Mouse (Mus musculus): ENCODE data around the gene Uox. TPM values are rescaled to one million over a fixed set of nuclear protein-coding genes. Genes with fewer than 3 reads are reported as not detected.

Gene Uox
- polyA plus RNA-seq, 1 experiment from 2014 or later: 1.8 TPM

GRCm38 (mm10) chr3:146659321-146659720, 89.1 kb downstream of the Uox start:
- Histone ChIP-seq H3K9ac (ENCODE audit: low read depth, low read length) (no peak overlapping the region), H3K27ac (ENCODE audit: low read length) (no peak overlapping the region), H3K4me1 (ENCODE audit: control insufficient read depth, insufficient read depth, low read length) (no peaks in the 10 kb centered on the region), H3K36me3 (ENCODE audit: control insufficient read depth, insufficient read depth, low read length) (no peaks in the 10 kb centered on the region), H3K4me3 (ENCODE audit: low read length) (no peak overlapping the region), H3K27me3 (replicated peaks; ENCODE audit: control insufficient read depth, insufficient read depth, low read length) (no peaks in the 10 kb centered on the region), H3K4me2 (ENCODE audit: low read depth, low read length) (no peak overlapping the region), H3K9me3 (ENCODE audit: control insufficient read depth, low read length) (no peaks in the 10 kb centered on the region)
- no peak for ATAC-seq
- WGBS: 94% methylated on average over 5 of the region's 5 CpGs

GRCm38 (mm10) chr3:146661001-146661400, 90.8 kb downstream of the Uox start:
- Histone ChIP-seq H3K4me1 (ENCODE audit: control insufficient read depth, insufficient read depth, low read length) (no peaks in the 10 kb centered on the region), H3K27me3 (replicated peaks; ENCODE audit: control insufficient read depth, insufficient read depth, low read length) (no peaks in the 10 kb centered on the region), H3K9me3 (ENCODE audit: control insufficient read depth, low read length) (no peaks in the 10 kb centered on the region), H3K9ac (ENCODE audit: low read depth, low read length) (no peak overlapping the region), H3K4me2 (ENCODE audit: low read depth, low read length) (no peak overlapping the region), H3K36me3 (ENCODE audit: control insufficient read depth, insufficient read depth, low read length) (no peaks in the 10 kb centered on the region), H3K27ac (ENCODE audit: low read length) (no peak overlapping the region), H3K4me3 (ENCODE audit: low read length) (no peak overlapping the region)
- 72% methylated on average over 6 of the region's 6 CpGs for WGBS
- no peak for ATAC-seq

- Histone ChIP-seq H3K27ac (ENCODE audit: low read length) (no peak overlapping the region), H3K36me3 (ENCODE audit: control insufficient read depth, insufficient read depth, low read length) (no peaks in the 10 kb centered on the region), H3K27me3 (replicated peaks; ENCODE audit: control insufficient read depth, insufficient read depth, low read length) (no peaks in the 10 kb centered on the region), H3K9ac (ENCODE audit: low read depth, low read length) (no peak overlapping the region), H3K4me1 (ENCODE audit: control insufficient read depth, insufficient read depth, low read length) (no peaks in the 10 kb centered on the region), H3K4me3 (ENCODE audit: low read length) (no peak overlapping the region), H3K9me3 (ENCODE audit: control insufficient read depth, low read length) (no peaks in the 10 kb centered on the region), H3K4me2 (ENCODE audit: low read depth, low read length) (no peak overlapping the region)
- whole genome bisulfite sequencing: 74% methylated on average over 7 of the region's 7 CpGs
- no peak for ATAC-seq
Observed at GRCm38 (mm10) chr3:146661907-146662306, 91.7 kb downstream of the Uox start.

- Histone ChIP-seq H3K4me3 (ENCODE audit: low read length) (no peak overlapping the region), H3K4me1 (ENCODE audit: control insufficient read depth, insufficient read depth, low read length) (no peaks in the 10 kb centered on the region), H3K9ac (ENCODE audit: low read depth, low read length) (no peak overlapping the region), H3K27ac (ENCODE audit: low read length) (no peak overlapping the region), H3K27me3 (replicated peaks; ENCODE audit: control insufficient read depth, insufficient read depth, low read length) (no peaks in the 10 kb centered on the region), H3K4me2 (ENCODE audit: low read depth, low read length) (no peak overlapping the region), H3K36me3 (ENCODE audit: control insufficient read depth, insufficient read depth, low read length) (no peaks in the 10 kb centered on the region), H3K9me3 (ENCODE audit: control insufficient read depth, low read length) (no peaks in the 10 kb centered on the region)
- WGBS: 59% methylated on average over 2 of the region's 2 CpGs
- no peak for ATAC-seq
Observed at GRCm38 (mm10) chr3:146671121-146671520, 100.9 kb downstream of the Uox start.

- Histone ChIP-seq H3K4me2 (ENCODE audit: low read depth, low read length) (no peak overlapping the region), H3K36me3 (ENCODE audit: control insufficient read depth, insufficient read depth, low read length) (no peaks in the 10 kb centered on the region), H3K27me3 (replicated peaks; ENCODE audit: control insufficient read depth, insufficient read depth, low read length) (no peaks in the 10 kb centered on the region), H3K9ac (ENCODE audit: low read depth, low read length) (no peak overlapping the region), H3K4me1 (ENCODE audit: control insufficient read depth, insufficient read depth, low read length) (no peaks in the 10 kb centered on the region), H3K9me3 (ENCODE audit: control insufficient read depth, low read length) (no peaks in the 10 kb centered on the region), H3K4me3 (ENCODE audit: low read length) (no peak overlapping the region), H3K27ac (ENCODE audit: low read length) (no peak overlapping the region)
- WGBS: 91% methylated on average over 1 of the region's 1 CpGs
- no peak for ATAC-seq
Observed at GRCm38 (mm10) chr3:146675101-146675500, 104.9 kb downstream of the Uox start.

- Histone ChIP-seq H3K27me3 (replicated peaks; ENCODE audit: control insufficient read depth, insufficient read depth, low read length) (no peaks in the 10 kb centered on the region), H3K4me3 (ENCODE audit: low read length) (no peak overlapping the region), H3K36me3 (ENCODE audit: control insufficient read depth, insufficient read depth, low read length) (no peaks in the 10 kb centered on the region), H3K27ac (ENCODE audit: low read length) (no peak overlapping the region), H3K4me1 (ENCODE audit: control insufficient read depth, insufficient read depth, low read length) (no peaks in the 10 kb centered on the region), H3K4me2 (ENCODE audit: low read depth, low read length) (no peak overlapping the region), H3K9ac (ENCODE audit: low read depth, low read length) (no peak overlapping the region), H3K9me3 (ENCODE audit: control insufficient read depth, low read length) (no peaks in the 10 kb centered on the region)
- no peak for ATAC-seq
- 93% methylated on average over 4 of the region's 4 CpGs for WGBS
Observed at GRCm38 (mm10) chr3:146676193-146676592, 106.0 kb downstream of the Uox start.

- H3K27ac ChIP-seq (ENCODE audit: low read length): no peak overlapping the region
- H3K4me3 ChIP-seq (ENCODE audit: low read length): no peak overlapping the region
- H3K4me1 ChIP-seq (ENCODE audit: control insufficient read depth, insufficient read depth, low read length): peaks cover 5% of the 10 kb centered on the region; the same call in 1 of the 2 replicates
- no peaks in the 10 kb centered on the region for H3K9me3 ChIP-seq (ENCODE audit: control insufficient read depth, low read length)
- 91% methylated on average over 16 of the region's 16 CpGs for WGBS
- ATAC-seq: no peak
- no peaks in the 10 kb centered on the region for H3K27me3 ChIP-seq (replicated peaks; ENCODE audit: control insufficient read depth, insufficient read depth, low read length)
- H3K9ac ChIP-seq (ENCODE audit: low read depth, low read length): no peak overlapping the region
- no peaks in the 10 kb centered on the region for H3K36me3 ChIP-seq (ENCODE audit: control insufficient read depth, insufficient read depth, low read length)
- no peak overlapping the region for H3K4me2 ChIP-seq (ENCODE audit: low read depth, low read length)
Observed at GRCm38 (mm10) chr3:146679646-146680045, 109.4 kb downstream of the Uox start.

- Histone ChIP-seq H3K27ac (ENCODE audit: low read length) (no peak overlapping the region), H3K9ac (ENCODE audit: low read depth, low read length) (no peak overlapping the region), H3K27me3 (replicated peaks; ENCODE audit: control insufficient read depth, insufficient read depth, low read length) (no peaks in the 10 kb centered on the region), H3K4me3 (ENCODE audit: low read length) (no peak overlapping the region), H3K4me1 (ENCODE audit: control insufficient read depth, insufficient read depth, low read length) (peaks cover 9% of the 10 kb centered on the region), H3K36me3 (ENCODE audit: control insufficient read depth, insufficient read depth, low read length) (no peaks in the 10 kb centered on the region), H3K4me2 (ENCODE audit: low read depth, low read length) (no peak overlapping the region), H3K9me3 (ENCODE audit: control insufficient read depth, low read length) (no peaks in the 10 kb centered on the region)
- no peak for ATAC-seq
- 90% methylated on average over 13 of the region's 13 CpGs for WGBS
Observed at GRCm38 (mm10) chr3:146680625-146681024, 110.4 kb downstream of the Uox start.

GRCm38 (mm10) chr3:146681696-146682095, 111.5 kb downstream of the Uox start:
- Histone ChIP-seq H3K27me3 (replicated peaks; ENCODE audit: control insufficient read depth, insufficient read depth, low read length) (no peaks in the 10 kb centered on the region), H3K4me2 (ENCODE audit: low read depth, low read length) (peak overlapping the region; percentile 62; the same call in 1 of the 2 replicates), H3K9me3 (ENCODE audit: control insufficient read depth, low read length) (no peaks in the 10 kb centered on the region), H3K9ac (ENCODE audit: low read depth, low read length) (no peak overlapping the region; the same call in 1 of the 2 replicates), H3K27ac (ENCODE audit: low read length) (no peak overlapping the region), H3K4me3 (ENCODE audit: low read length) (no peak overlapping the region), H3K4me1 (ENCODE audit: control insufficient read depth, insufficient read depth, low read length) (peaks cover 9% of the 10 kb centered on the region), H3K36me3 (ENCODE audit: control insufficient read depth, insufficient read depth, low read length) (no peaks in the 10 kb centered on the region)
- ATAC-seq: no peak
- WGBS: 61% methylated on average over 8 of the region's 8 CpGs
